Mouse (Mus musculus) limb, embryonic 11.5 days (tissue): ENCODE data around the gene 9030025P20Rik. TPM values are rescaled to one million over a fixed set of nuclear protein-coding genes. Genes with fewer than 3 reads are reported as not detected.
"Not testable (repeated sequence)": the region's sequence is repeated elsewhere in the genome, so short reads cannot be mapped to it uniquely, and the experiment has no call there.

ENCODE experiments used
- ATAC-seq: fragments of 200-750 bp; cut with Nextera tagmentation; 2 replicates; pipeline ENCODE4 v1.8.0; 2017; ENCODE audit warnings: low read depth; ENCODE audit not compliant: insufficient number of reproducible peaks, low FRiP score, low TSS enrichment
- DNase-seq: peaks from one replicate; pipeline ENCODE4 v3.0.0-alpha.2; 2015; ENCODE audit warnings: low spot score
- H3K27ac ChIP-seq: fragments of 300-500 bp; sonication (generic); replicated peaks from 2 replicates; pipeline ENCODE4 v1.5.1; 2014; ENCODE audit warnings: low read depth, mild to moderate bottlenecking, low read length
- H3K27me3 ChIP-seq: fragments of 300-500 bp; sonication (generic); 2 replicates; pipeline ENCODE4 v1.6.1; 2014; ENCODE audit warnings: mild to moderate bottlenecking, low read length, mixed read lengths; ENCODE audit not compliant: control insufficient read depth, insufficient read depth
- H3K36me3 ChIP-seq: fragments of 300-500 bp; sonication (generic); 2 replicates; pipeline ENCODE4 v1.6.1; 2014; ENCODE audit warnings: mild to moderate bottlenecking, low read length, moderate library complexity, mixed read lengths; ENCODE audit not compliant: control insufficient read depth, insufficient read depth
- H3K4me1 ChIP-seq: fragments of 300-500 bp; sonication (generic); 2 replicates; pipeline ENCODE4 v1.6.1; 2014; ENCODE audit warnings: low read length, mixed read lengths; ENCODE audit not compliant: control insufficient read depth, insufficient read depth
- H3K4me2 ChIP-seq: fragments of 300-500 bp; sonication (generic); 2 replicates; pipeline ENCODE4 v1.6.1; 2014; ENCODE audit warnings: low read depth, mild to moderate bottlenecking, moderate library complexity; ENCODE audit not compliant: severe bottlenecking
- H3K4me3 ChIP-seq: fragments of 300-500 bp; sonication (generic); 2 replicates; pipeline ENCODE4 v1.5.1; 2014; ENCODE audit warnings: low read depth, low read length
- H3K9ac ChIP-seq: fragments of 300-500 bp; sonication (generic); 2 replicates; pipeline ENCODE4 v1.6.1; 2014; ENCODE audit warnings: mild to moderate bottlenecking, low read length
- H3K9me3 ChIP-seq: fragments of 300-500 bp; sonication (generic); 2 replicates; pipeline ENCODE4 v1.6.1; 2016; ENCODE audit warnings: low read length; ENCODE audit not compliant: control insufficient read depth
- WGBS: fragments of 180-500 bp; shearing (Covaris S2); extraction: QIAGEN DNeasy Blood & Tissue Kit; methylation state at CpG from one replicate; pipeline ENCODE4 v1.1.7; 2014; 5-methylcytosine and 5-hydroxymethylcytosine counted together
- polyA plus RNA-seq: library from polyadenylated mRNA; unstranded; fragments of >200 nt; fragmentation: Nextera tagmentation; extraction: Ambion mirVana; gene quantifications from 2 replicates; pipeline ENCODE4 v1.2.1, GENCODE M21; 2014

Gene 9030025P20Rik
- polyA plus RNA-seq, 1 experiment from 2014 or later, result 9.1 TPM

- peaks cover 5% of the 10 kb centered on the region; the same call in 1 of the 2 replicates for H3K4me1 ChIP-seq
- WGBS, result 18% methylated on average over 16 of the region's 16 CpGs
- ATAC-seq, result no peak; the same call in 1 of the 2 replicates
- H3K36me3 ChIP-seq, result peaks cover 3% of the 10 kb centered on the region; the same call in 1 of the 2 replicates
- DNase-seq, result no peak
- peak overlapping the region; percentile 80 for H3K4me3 ChIP-seq
- no peaks in the 10 kb centered on the region for H3K27me3 ChIP-seq
- H3K9me3 ChIP-seq, result no peaks in the 10 kb centered on the region
- peak overlapping the region; percentile 72 for H3K9ac ChIP-seq
- no peak overlapping the region for H3K27ac ChIP-seq
- peak overlapping the region; percentile 85 for H3K4me2 ChIP-seq
Observed at GRCm38 (mm10) chr17:14943729-14944059, 34.6 kb upstream of the 9030025P20Rik start.

- H3K27ac ChIP-seq, result no peak overlapping the region
- WGBS, result 92% methylated on average over 1 of the region's 1 CpGs
- peaks cover 3% of the 10 kb centered on the region; the same call in 1 of the 2 replicates for H3K36me3 ChIP-seq
- DNase-seq (no peak), ATAC-seq (no peak)
- H3K27me3 ChIP-seq, result no peaks in the 10 kb centered on the region
- no peak overlapping the region for H3K4me2 ChIP-seq
- H3K4me3 ChIP-seq, result no peak overlapping the region
- no peak overlapping the region for H3K9ac ChIP-seq
- no peaks in the 10 kb centered on the region for H3K9me3 ChIP-seq
- peaks cover 5% of the 10 kb centered on the region; the same call in 1 of the 2 replicates for H3K4me1 ChIP-seq
Observed at GRCm38 (mm10) chr17:14944551-14944950, 33.7 kb upstream of the 9030025P20Rik start.

- Histone ChIP-seq H3K4me1 (no peaks in the 10 kb centered on the region), H3K9me3 (no peaks in the 10 kb centered on the region), H3K4me3 (no peak overlapping the region), H3K27me3 (no peaks in the 10 kb centered on the region), H3K4me2 (no peak overlapping the region), H3K36me3 (peaks cover 14% of the 10 kb centered on the region; the same call in 1 of the 2 replicates), H3K9ac (no peak overlapping the region), H3K27ac (no peak overlapping the region)
- ATAC-seq (no peak), DNase-seq (no peak)
- WGBS, result 85% methylated on average over 7 of the region's 7 CpGs
Observed at GRCm38 (mm10) chr17:14949161-14949827, 29.0 kb upstream of the 9030025P20Rik start.

- Histone ChIP-seq H3K4me2 (no peak overlapping the region), H3K9me3 (no peaks in the 10 kb centered on the region), H3K9ac (no peak overlapping the region), H3K4me1 (no peaks in the 10 kb centered on the region), H3K27me3 (no peaks in the 10 kb centered on the region), H3K36me3 (peaks cover 11% of the 10 kb centered on the region; the same call in 1 of the 2 replicates), H3K27ac (no peak overlapping the region), H3K4me3 (no peak overlapping the region)
- ATAC-seq (no peak), DNase-seq (no peak)
- 92% methylated on average over 8 of the region's 8 CpGs for WGBS
Observed at GRCm38 (mm10) chr17:14953452-14953851, 24.8 kb upstream of the 9030025P20Rik start.

GRCm38 (mm10) chr17:14958686-14959327, 19.5 kb upstream of the 9030025P20Rik start:
- H3K4me1 ChIP-seq, result peaks cover 3% of the 10 kb centered on the region; the same call in 1 of the 2 replicates
- no peaks in the 10 kb centered on the region for H3K27me3 ChIP-seq
- H3K9me3 ChIP-seq, result no peaks in the 10 kb centered on the region
- H3K4me2 ChIP-seq, result no peak overlapping the region
- no peak for DNase-seq
- 91% methylated on average over 5 of the region's 5 CpGs for WGBS
- H3K9ac ChIP-seq, result no peak overlapping the region
- ATAC-seq, result no peak
- no peak overlapping the region for H3K27ac ChIP-seq
- H3K4me3 ChIP-seq, result no peak overlapping the region
- H3K36me3 ChIP-seq, result peaks cover 3% of the 10 kb centered on the region

- H3K36me3 ChIP-seq, result peaks cover 3% of the 10 kb centered on the region
- no peak for ATAC-seq
- peaks cover 3% of the 10 kb centered on the region; the same call in 1 of the 2 replicates for H3K4me1 ChIP-seq
- H3K27ac ChIP-seq, result no peak overlapping the region
- DNase-seq, result no peak
- H3K9ac ChIP-seq, result peak overlapping the region; percentile 37; the same call in 1 of the 2 replicates
- H3K27me3 ChIP-seq, result no peaks in the 10 kb centered on the region
- 32% methylated on average over 3 of the region's 3 CpGs for WGBS
- peak overlapping the region; percentile 41 for H3K4me2 ChIP-seq
- H3K4me3 ChIP-seq, result 0 out of 2 replicates have a peak overlapping the region, but pooled peaks have one; percentile 14
- H3K9me3 ChIP-seq, result no peaks in the 10 kb centered on the region
Observed at GRCm38 (mm10) chr17:14959979-14960378, 18.3 kb upstream of the 9030025P20Rik start.

- peak overlapping the region; percentile 61 for H3K4me3 ChIP-seq
- H3K27me3 ChIP-seq, result no peaks in the 10 kb centered on the region
- no peaks in the 10 kb centered on the region for H3K9me3 ChIP-seq
- peaks cover 3% of the 10 kb centered on the region; the same call in 1 of the 2 replicates for H3K4me1 ChIP-seq
- peak; percentile 47 for DNase-seq
- peaks cover 3% of the 10 kb centered on the region for H3K36me3 ChIP-seq
- peak overlapping the region; percentile 90 for H3K4me2 ChIP-seq
- peak overlapping the region; percentile 70 for H3K9ac ChIP-seq
- H3K27ac ChIP-seq, result no peak overlapping the region
- ATAC-seq, result no peak; the same call in 1 of the 2 replicates
- 0% methylated on average over 19 of the region's 23 CpGs for WGBS
Observed at GRCm38 (mm10) chr17:14960520-14960919, 17.7 kb upstream of the 9030025P20Rik start.

GRCm38 (mm10) chr17:14960951-14961556, 17.2 kb upstream of the 9030025P20Rik start, which contains the start of gene Phf10:
Gene Phf10 (minus strand): TSS chr17:14961273.
- ATAC-seq (peak; percentile 58; the same call in 1 of the 2 replicates), DNase-seq (peak; percentile 45)
- H3K4me1 ChIP-seq, H3K36me3 ChIP-seq, H3K27ac ChIP-seq, H3K27me3 ChIP-seq, H3K9me3 ChIP-seq: not testable (repeated sequence)
- H3K4me3 ChIP-seq, result peak within 1 kb of the TSS; percentile 61
- peak within 1 kb of the TSS; percentile 70 for H3K9ac ChIP-seq
- peak within 1 kb of the TSS; percentile 90 for H3K4me2 ChIP-seq
- WGBS, result under 1% methylated on average over 43 of the region's 100 CpGs
